Mouse (Mus musculus) MEL-GATA-1-ER (cell line): Measurements from ENCODE around the gene Smg1.

Experiments used
- DNase-seq: peaks from one replicate; pipeline ENCODE4 v3.0.0-alpha.2; 2012; ENCODE audit warnings: low read depth; ENCODE audit errors: extremely low read depth

Smg1 gene

GRCm38 (mm10) chr7:118111128-118111527 is 132.3 kb downstream of the Smg1 start:
- no peak for DNase-seq

- no peak for DNase-seq
These were observed 135.8 kb downstream of the Smg1 start for GRCm38 (mm10) chr7:118107671-118108070.

- peak; percentile 81 for DNase-seq
These were observed 138.9 kb downstream of the Smg1 start for GRCm38 (mm10) chr7:118104458-118105052.

GRCm38 (mm10) chr7:118103462-118104379 is 139.7 kb downstream of the Smg1 start:
- no peak for DNase-seq

GRCm38 (mm10) chr7:118102678-118103461 is 140.6 kb downstream of the Smg1 start:
- no peak for DNase-seq

GRCm38 (mm10) chr7:118102231-118102630 is 141.2 kb downstream of the Smg1 start:
- DNase-seq = no peak

GRCm38 (mm10) chr7:118097615-118098014 is 145.9 kb downstream of the Smg1 start:
- DNase-seq = no peak
